Mouse (Mus musculus) ovary, postnatal 10 days (tissue): ENCODE results near the gene Slc25a23.

Source experiments
- DNase-seq: peaks from one replicate; pipeline ENCODE4 v3.0.0; 2022; ENCODE audit warnings: low spot score

Gene Slc25a23

GRCm38 (mm10) chr17:57059486-57059977 lies at the start of gene Slc25a23:
Slc25a23 (minus strand) TSS chr17:57059863.
- DNase-seq, result peak; percentile 42

GRCm38 (mm10) chr17:57108666-57109171 lies 49.1 kb upstream of the Slc25a23 start:
- no peak for DNase-seq

GRCm38 (mm10) chr17:57108040-57108665 lies 48.5 kb upstream of the Slc25a23 start:
- DNase-seq, result no peak

- DNase-seq, result no peak
Observed at GRCm38 (mm10) chr17:57107064-57107463, 47.4 kb upstream of the Slc25a23 start.

- DNase-seq, result no peak
Observed at GRCm38 (mm10) chr17:57106035-57106368, 46.3 kb upstream of the Slc25a23 start.

GRCm38 (mm10) chr17:57105181-57106034 lies 45.7 kb upstream of the Slc25a23 start, which contains the start of gene Tnfsf9:
Tnfsf9 (plus strand) TSS chr17:57105325.
- DNase-seq, result no peak

- DNase-seq, result no peak
Observed at GRCm38 (mm10) chr17:57104496-57104895, 44.8 kb upstream of the Slc25a23 start.

- no peak for DNase-seq
Observed at GRCm38 (mm10) chr17:57102276-57102675, 42.6 kb upstream of the Slc25a23 start.

GRCm38 (mm10) chr17:57099629-57100325 lies 40.1 kb upstream of the Slc25a23 start:
- DNase-seq, result no peak

- DNase-seq, result no peak
Observed at GRCm38 (mm10) chr17:57098321-57098720, 38.7 kb upstream of the Slc25a23 start.

- DNase-seq, result peak; percentile 77
Observed at GRCm38 (mm10) chr17:57096623-57096920, 36.9 kb upstream of the Slc25a23 start.

GRCm38 (mm10) chr17:57095855-57096622 lies 36.4 kb upstream of the Slc25a23 start:
- DNase-seq, result no peak

- no peak for DNase-seq
Observed at GRCm38 (mm10) chr17:57094222-57094621, 34.6 kb upstream of the Slc25a23 start.

GRCm38 (mm10) chr17:57087049-57087832 lies 27.6 kb upstream of the Slc25a23 start, which contains the start of gene Tubb4a:
Tubb4a (minus strand) TSS chr17:57087782.
- DNase-seq, result no peak

- no peak for DNase-seq
Observed at GRCm38 (mm10) chr17:57085970-57086757, 26.5 kb upstream of the Slc25a23 start.

- no peak for DNase-seq
Observed at GRCm38 (mm10) chr17:57082481-57082880, 22.8 kb upstream of the Slc25a23 start.

GRCm38 (mm10) chr17:57081234-57081842 lies 21.7 kb upstream of the Slc25a23 start:
- no peak for DNase-seq

- DNase-seq, result no peak
Observed at GRCm38 (mm10) chr17:57079919-57080318, 20.3 kb upstream of the Slc25a23 start.

GRCm38 (mm10) chr17:57078336-57078735 lies 18.7 kb upstream of the Slc25a23 start, which contains the start of gene Dennd1c:
Dennd1c (minus strand) TSS chr17:57078514.
- no peak for DNase-seq

- DNase-seq, result no peak
Observed at GRCm38 (mm10) chr17:57076916-57077315, 17.3 kb upstream of the Slc25a23 start.
